Mouse (Mus musculus): ENCODE measurements around the gene Clstn1.

- TF ChIP-seq EP300 (IDR thresholded peaks at IDR 0.05; ENCODE audit: insufficient read depth, low read depth, low read length) (no peak), CTCF (IDR thresholded peaks at IDR 0.05; ENCODE audit: low read depth, low read length) (no peak), POLR2A (IDR thresholded peaks at IDR 0.05; ENCODE audit: insufficient read depth, low read length) (no peak)
Measured at GRCm38 (mm10) chr4:149648031-149648805, 62.0 kb downstream of the Clstn1 start.

Measured in ES-Bruce4 (cell line).